Mouse (Mus musculus): ENCODE results near the gene Slc15a3. TPM values are rescaled to one million over a fixed set of nuclear protein-coding genes. Genes with fewer than 3 reads are reported as not detected.

The Slc15a3 gene
- polyA plus RNA-seq, 1 experiment from 2014 or later = 0.88 TPM

- no peak overlapping the region; the same call in 1 of the 2 replicates for H3K9ac ChIP-seq
- ATAC-seq (ENCODE audit: low FRiP score, low read depth) = no peak
- H3K27ac ChIP-seq = no peak overlapping the region
- no peaks in the 10 kb centered on the region for H3K36me3 ChIP-seq
- no peak overlapping the region for H3K4me2 ChIP-seq (replicated peaks)
- H3K4me1 ChIP-seq = no peaks in the 10 kb centered on the region
- H3K9me3 ChIP-seq = no peaks in the 10 kb centered on the region
- no peak overlapping the region for H3K4me3 ChIP-seq
- WGBS = 87% methylated on average over 5 of the region's 5 CpGs
- no peaks in the 10 kb centered on the region for H3K27me3 ChIP-seq
These were observed 11.2 kb upstream of the Slc15a3 start for GRCm38 (mm10) chr19:10828321-10828720.

DNA sequence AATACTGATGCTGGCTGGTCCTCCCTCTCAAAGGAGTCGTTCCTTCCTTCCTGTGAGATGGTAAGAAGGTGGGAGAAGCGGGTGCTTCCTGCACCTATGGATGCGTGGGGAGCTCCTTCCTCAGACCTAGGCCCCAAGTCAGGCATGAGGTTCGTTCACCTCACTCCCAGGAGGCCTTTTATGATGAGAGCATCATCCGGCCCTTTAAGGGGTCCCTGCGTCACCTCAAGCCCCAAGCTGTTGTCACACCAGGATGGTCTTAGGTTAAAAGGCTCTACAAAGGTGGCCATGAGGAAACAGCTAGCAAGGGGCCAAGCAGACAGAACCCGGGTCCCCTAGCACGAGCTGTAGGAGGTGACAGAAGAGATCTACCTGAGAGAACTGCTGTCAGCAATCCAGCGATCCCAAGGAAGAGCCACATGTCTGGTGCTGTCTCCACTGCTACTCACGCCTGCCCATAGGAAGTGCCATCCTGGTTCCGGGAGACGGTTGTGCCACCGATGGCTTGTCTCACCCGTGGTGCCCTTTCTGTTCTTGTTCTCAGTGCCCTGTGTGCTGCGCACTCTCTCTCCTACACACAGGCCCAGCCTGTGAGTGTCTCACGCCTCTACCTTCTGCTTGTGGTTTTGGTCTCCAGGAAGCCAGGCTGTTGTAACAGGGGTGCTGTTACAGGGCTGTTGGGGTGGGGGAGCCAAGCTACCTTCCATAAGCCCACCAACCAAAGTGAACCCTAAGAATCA lies 9.9 kb upstream of the Slc15a3 start, which contains the start of gene Cd6:
Gene Cd6, minus strand, starts transcription at position 623 of the 740 bp plus-strand sequence.
- H3K27ac ChIP-seq = no peak within 1 kb of the TSS
- ATAC-seq (ENCODE audit: low FRiP score, low read depth) = no peak
- no peak within 1 kb of the TSS for H3K4me2 ChIP-seq (replicated peaks)
- no peak within 1 kb of the TSS for H3K9ac ChIP-seq
- no peaks in the 10 kb centered on the region for H3K36me3 ChIP-seq
- 87% methylated on average over 16 of the region's 16 CpGs for WGBS
- H3K9me3 ChIP-seq = no peaks in the 10 kb centered on the region
- H3K4me1 ChIP-seq = no peaks in the 10 kb centered on the region
- no peaks in the 10 kb centered on the region for H3K27me3 ChIP-seq
- H3K4me3 ChIP-seq = no peak within 1 kb of the TSS

DNA sequence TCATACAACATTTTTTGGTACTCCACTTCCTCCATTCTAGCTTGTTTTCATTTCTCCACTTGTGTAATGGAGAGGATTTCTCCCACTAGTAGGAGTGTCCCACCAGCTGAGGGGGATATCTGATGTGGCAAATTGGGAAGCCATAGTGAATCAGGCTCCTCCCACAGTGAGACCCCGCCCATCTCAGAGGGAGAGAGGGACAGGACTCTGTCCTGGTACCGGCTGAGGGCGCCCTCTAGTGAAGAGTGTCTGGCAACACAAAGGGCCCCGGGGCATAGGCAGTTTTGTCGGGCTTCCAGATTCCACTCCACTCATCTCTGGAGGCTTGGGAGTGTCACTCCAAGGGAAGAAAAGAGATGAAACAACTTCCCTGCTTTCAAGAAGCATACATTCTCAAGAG lies 8.1 kb upstream of the Slc15a3 start:
- Histone ChIP-seq H3K4me3 (no peak overlapping the region), H3K27me3 (no peaks in the 10 kb centered on the region), H3K9me3 (no peaks in the 10 kb centered on the region), H3K27ac (no peak overlapping the region), H3K9ac (no peak overlapping the region), H3K4me2 (replicated peaks) (no peak overlapping the region), H3K36me3 (no peaks in the 10 kb centered on the region), H3K4me1 (no peaks in the 10 kb centered on the region)
- 9% methylated on average over 5 of the region's 5 CpGs for WGBS
- no peak for ATAC-seq (ENCODE audit: low FRiP score, low read depth)

DNA sequence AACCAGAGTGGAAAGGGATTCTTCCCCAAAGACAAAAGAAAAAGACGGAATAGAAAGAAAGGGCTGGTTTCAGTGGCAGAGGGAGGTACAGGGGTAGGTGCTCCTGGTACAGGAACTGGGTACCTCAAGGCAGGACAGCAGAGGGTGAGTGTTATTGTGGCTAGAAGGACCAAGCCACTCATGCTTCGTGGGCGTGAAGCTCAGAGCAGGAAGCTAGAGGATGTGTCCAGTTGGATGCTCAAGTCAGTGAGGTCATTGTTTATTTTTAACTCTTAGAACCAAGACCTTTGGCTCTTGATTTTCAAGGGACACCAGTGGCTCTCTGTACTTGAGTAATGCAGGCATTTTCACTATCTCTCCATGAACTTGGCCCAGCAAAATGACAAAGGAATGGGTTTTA lies 7.5 kb upstream of the Slc15a3 start:
- Histone ChIP-seq H3K9ac (no peak overlapping the region), H3K27ac (no peak overlapping the region), H3K4me3 (no peak overlapping the region), H3K27me3 (no peaks in the 10 kb centered on the region), H3K4me2 (replicated peaks) (no peak overlapping the region), H3K36me3 (no peaks in the 10 kb centered on the region), H3K4me1 (no peaks in the 10 kb centered on the region), H3K9me3 (no peaks in the 10 kb centered on the region)
- 81% methylated on average over 3 of the region's 3 CpGs for WGBS
- ATAC-seq (ENCODE audit: low FRiP score, low read depth) = no peak

GRCm38 (mm10) chr19:10833611-10834010 lies 5.9 kb upstream of the Slc15a3 start:
- Histone ChIP-seq H3K27ac (no peak overlapping the region), H3K9me3 (no peaks in the 10 kb centered on the region), H3K4me2 (replicated peaks) (no peak overlapping the region), H3K4me3 (no peak overlapping the region), H3K36me3 (no peaks in the 10 kb centered on the region), H3K27me3 (no peaks in the 10 kb centered on the region), H3K9ac (no peak overlapping the region), H3K4me1 (no peaks in the 10 kb centered on the region)
- ATAC-seq (ENCODE audit: low FRiP score, low read depth) = no peak
- WGBS = 66% methylated on average over 3 of the region's 3 CpGs

DNA sequence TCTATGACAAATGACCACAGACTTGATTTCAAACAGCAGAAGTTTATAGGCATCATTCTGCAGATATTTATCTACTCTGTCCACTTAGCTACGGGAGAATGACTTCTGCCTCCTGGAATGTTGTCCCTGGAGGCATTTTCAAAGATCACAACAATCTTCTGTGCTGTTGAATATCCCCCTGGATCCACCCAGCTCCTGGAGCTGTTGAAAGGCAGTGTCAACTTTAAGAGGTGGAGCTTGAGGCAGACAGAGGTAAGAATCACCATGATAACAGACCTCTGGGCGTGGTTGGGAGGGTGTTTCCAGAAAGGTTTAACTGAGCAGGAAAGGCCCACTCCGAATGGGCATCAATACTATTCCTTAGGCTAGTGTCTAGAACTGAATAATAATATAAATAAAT lies 3.9 kb upstream of the Slc15a3 start:
- H3K4me1 ChIP-seq = no peaks in the 10 kb centered on the region
- no peaks in the 10 kb centered on the region for H3K27me3 ChIP-seq
- 61% methylated on average over 3 of the region's 3 CpGs for WGBS
- no peak overlapping the region for H3K27ac ChIP-seq
- H3K36me3 ChIP-seq = no peaks in the 10 kb centered on the region
- H3K9me3 ChIP-seq = no peaks in the 10 kb centered on the region
- H3K4me3 ChIP-seq = no peak overlapping the region
- H3K4me2 ChIP-seq (replicated peaks) = no peak overlapping the region
- no peak for ATAC-seq (ENCODE audit: low FRiP score, low read depth)
- no peak overlapping the region for H3K9ac ChIP-seq

DNA sequence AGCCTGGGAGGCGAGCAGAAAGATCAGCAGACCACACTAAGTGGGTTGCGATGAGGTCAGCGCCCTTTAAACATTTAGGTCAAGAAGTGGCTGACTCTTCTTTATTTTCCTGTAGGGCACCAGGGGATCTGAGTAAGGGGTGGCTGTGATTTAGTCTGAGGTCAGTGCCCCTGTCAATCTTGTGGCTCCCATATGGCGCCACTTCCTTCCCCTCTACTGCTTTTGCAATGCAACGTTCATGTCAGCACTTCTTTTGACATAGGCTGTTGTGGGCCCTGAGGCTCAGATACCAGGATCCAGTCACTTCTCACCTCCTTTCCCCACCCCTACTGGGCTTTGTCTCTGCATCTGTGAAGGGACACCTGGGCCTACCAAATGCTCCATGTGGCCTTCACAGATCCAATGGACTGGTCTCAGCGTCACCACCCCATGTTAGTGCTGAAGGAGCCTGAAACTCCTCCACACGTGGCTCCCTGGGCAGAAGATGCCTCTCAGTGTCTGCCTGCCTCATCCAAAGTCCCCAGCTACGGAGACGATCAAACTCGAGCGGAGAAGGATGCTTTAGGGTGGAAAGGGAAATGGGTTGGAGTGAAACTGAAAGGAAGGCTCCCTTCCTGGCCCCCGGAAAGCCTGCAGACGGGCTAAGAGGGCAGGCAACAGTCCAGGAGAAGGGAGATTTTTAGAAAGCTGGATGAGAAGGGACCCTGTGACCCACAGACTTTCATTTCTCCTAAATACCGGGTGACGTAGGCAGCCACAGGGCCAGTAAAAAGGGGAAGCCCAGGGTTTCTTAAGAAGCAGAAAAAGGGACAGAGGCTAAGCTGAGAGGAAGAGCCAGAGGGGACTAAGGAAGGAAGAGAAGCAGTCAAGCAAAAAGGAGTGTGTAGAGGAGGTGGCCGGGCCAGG lies 2.4 kb downstream of the Slc15a3 start:
- H3K27ac ChIP-seq = no peak overlapping the region
- H3K36me3 ChIP-seq = no peaks in the 10 kb centered on the region
- no peak overlapping the region for H3K4me2 ChIP-seq (replicated peaks)
- H3K4me3 ChIP-seq = no peak overlapping the region
- ATAC-seq (ENCODE audit: low FRiP score, low read depth) = no peak
- H3K4me1 ChIP-seq = no peaks in the 10 kb centered on the region
- no peaks in the 10 kb centered on the region for H3K9me3 ChIP-seq
- H3K9ac ChIP-seq = no peak overlapping the region
- H3K27me3 ChIP-seq = no peaks in the 10 kb centered on the region
- 58% methylated on average over 16 of the region's 16 CpGs for WGBS

DNA sequence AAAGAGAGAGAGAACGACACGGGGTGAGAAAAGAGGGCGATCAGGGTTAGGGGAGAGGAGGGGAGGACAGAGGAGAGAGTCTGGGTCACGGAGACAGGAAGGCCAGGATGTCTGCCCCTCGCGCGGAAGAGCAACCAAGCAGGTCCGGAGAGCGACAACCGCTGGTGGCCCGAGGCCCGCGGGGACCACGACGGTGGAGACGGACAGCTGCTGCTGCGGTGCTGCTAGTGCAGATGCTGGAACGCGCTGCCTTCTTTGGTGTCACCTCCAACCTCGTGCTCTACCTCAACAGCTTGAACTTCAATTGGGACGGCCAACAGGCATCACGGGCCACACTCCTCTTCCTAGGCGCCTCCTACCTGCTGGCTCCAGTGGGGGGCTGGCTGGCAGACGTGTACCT lies 3.4 kb downstream of the Slc15a3 start:
- no peak overlapping the region for H3K9ac ChIP-seq
- H3K4me1 ChIP-seq = no peaks in the 10 kb centered on the region
- no peak overlapping the region for H3K4me2 ChIP-seq (replicated peaks)
- H3K27ac ChIP-seq = no peak overlapping the region
- H3K9me3 ChIP-seq = no peaks in the 10 kb centered on the region
- WGBS = 56% methylated on average over 24 of the region's 24 CpGs
- H3K4me3 ChIP-seq = no peak overlapping the region
- ATAC-seq (ENCODE audit: low FRiP score, low read depth) = no peak
- H3K36me3 ChIP-seq = no peaks in the 10 kb centered on the region
- no peaks in the 10 kb centered on the region for H3K27me3 ChIP-seq

- no peaks in the 10 kb centered on the region for H3K4me1 ChIP-seq
- no peaks in the 10 kb centered on the region for H3K9me3 ChIP-seq
- H3K27ac ChIP-seq = no peak overlapping the region
- H3K9ac ChIP-seq = no peak overlapping the region
- no peak for ATAC-seq (ENCODE audit: low FRiP score, low read depth)
- no peak overlapping the region for H3K4me3 ChIP-seq
- WGBS = 85% methylated on average over 5 of the region's 5 CpGs
- H3K4me2 ChIP-seq (replicated peaks) = no peak overlapping the region
- H3K27me3 ChIP-seq = no peaks in the 10 kb centered on the region
- H3K36me3 ChIP-seq = no peaks in the 10 kb centered on the region
These were observed 4.7 kb downstream of the Slc15a3 start for GRCm38 (mm10) chr19:10844206-10844605.

DNA sequence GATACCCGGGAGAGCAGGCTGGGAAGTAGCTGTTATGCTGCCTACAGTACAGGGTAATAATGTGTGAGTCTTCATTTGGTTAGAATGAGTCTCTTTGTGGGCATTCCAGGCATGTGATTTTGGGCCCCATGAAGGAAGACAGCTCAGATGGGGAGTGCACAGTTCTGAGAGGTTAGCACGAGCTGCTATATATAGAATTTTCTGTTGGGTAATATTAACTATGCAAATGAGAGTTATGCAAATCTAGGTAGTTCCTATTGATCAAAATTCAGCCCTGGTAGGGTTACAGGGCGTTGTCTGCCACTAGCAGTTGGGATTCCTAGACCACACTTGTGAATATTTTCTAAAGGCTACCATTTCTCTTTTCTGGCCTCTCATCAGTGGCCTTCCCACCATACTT lies 5.9 kb downstream of the Slc15a3 start:
- ATAC-seq (ENCODE audit: low FRiP score, low read depth) = no peak
- 80% methylated on average over 3 of the region's 3 CpGs for WGBS
- no peak overlapping the region for H3K4me2 ChIP-seq (replicated peaks)
- H3K9me3 ChIP-seq = no peaks in the 10 kb centered on the region
- no peak overlapping the region for H3K4me3 ChIP-seq
- no peak overlapping the region for H3K9ac ChIP-seq
- no peaks in the 10 kb centered on the region for H3K4me1 ChIP-seq
- no peaks in the 10 kb centered on the region for H3K27me3 ChIP-seq
- H3K36me3 ChIP-seq = no peaks in the 10 kb centered on the region
- H3K27ac ChIP-seq = no peak overlapping the region

DNA sequence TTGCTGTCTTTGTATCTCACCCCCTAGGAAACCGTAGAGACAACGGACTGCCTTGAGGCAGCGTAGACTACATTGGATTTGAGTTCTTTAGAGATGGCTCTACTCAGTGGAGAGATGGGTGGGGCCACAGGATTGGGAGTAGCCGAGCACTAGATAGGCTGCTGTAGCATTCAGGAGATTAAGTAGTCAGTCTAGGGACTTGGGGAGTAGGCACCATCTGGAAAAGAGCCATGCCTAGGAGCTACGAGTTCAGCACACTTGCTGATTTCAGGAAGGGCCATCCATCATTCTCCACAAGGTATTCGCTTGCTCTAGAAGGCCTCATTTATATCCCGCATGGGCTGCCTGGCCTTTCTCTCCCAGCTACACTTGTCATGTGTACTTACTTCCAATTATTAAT lies 6.6 kb downstream of the Slc15a3 start:
- no peaks in the 10 kb centered on the region for H3K27me3 ChIP-seq
- no peaks in the 10 kb centered on the region for H3K36me3 ChIP-seq
- WGBS = 74% methylated on average over 7 of the region's 7 CpGs
- H3K9me3 ChIP-seq = no peaks in the 10 kb centered on the region
- no peak overlapping the region for H3K4me3 ChIP-seq
- no peak overlapping the region for H3K9ac ChIP-seq
- no peak overlapping the region for H3K4me2 ChIP-seq (replicated peaks)
- no peak overlapping the region for H3K27ac ChIP-seq
- no peak for ATAC-seq (ENCODE audit: low FRiP score, low read depth)
- H3K4me1 ChIP-seq = no peaks in the 10 kb centered on the region

DNA sequence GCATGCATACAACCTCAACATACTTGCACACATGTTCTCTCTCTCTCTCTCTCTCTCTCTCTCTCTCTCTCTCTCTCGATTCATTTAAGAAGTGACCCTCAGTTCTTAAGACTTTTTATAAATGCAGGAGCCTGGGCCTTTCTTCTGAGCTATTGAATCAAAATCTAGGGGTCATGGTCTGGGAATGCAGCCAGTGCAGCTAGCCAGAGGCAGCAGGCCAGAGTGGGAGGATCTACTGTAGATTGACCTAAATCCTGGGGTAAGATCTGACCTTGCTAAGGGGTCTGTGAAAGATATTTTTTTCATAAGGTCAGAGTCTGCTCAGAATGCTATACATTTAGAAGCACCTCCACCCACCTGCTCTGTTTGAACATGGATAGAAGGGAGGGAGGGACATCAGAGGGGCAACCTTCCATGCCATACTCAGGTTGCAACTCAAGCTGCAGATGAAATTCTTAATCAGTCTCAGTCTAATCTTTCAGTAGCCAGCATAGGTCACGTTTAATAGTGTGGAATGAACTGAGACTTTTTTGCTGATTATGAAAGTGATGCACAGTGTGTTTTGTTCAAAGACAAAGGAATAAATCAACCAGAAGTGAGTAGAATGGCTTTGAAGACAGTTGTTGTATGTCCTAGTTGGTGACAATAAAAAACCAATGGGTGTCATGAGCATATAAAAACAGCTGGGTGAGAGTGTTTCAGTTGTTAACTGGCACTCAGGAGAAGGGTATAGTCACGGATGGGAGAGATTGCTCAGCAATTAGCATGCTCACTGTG lies 8.0 kb downstream of the Slc15a3 start:
- H3K36me3 ChIP-seq = no peaks in the 10 kb centered on the region
- ATAC-seq (ENCODE audit: low FRiP score, low read depth) = no peak
- no peak overlapping the region for H3K9ac ChIP-seq

More for the DNA sequence above, 8.0 kb downstream of the Slc15a3 start:
- H3K27ac ChIP-seq = no peak overlapping the region
- H3K27me3 ChIP-seq = no peaks in the 10 kb centered on the region
- no peak overlapping the region for H3K4me2 ChIP-seq (replicated peaks)
- no peak overlapping the region for H3K4me3 ChIP-seq
- H3K4me1 ChIP-seq = no peaks in the 10 kb centered on the region
- 61% methylated on average over 3 of the region's 3 CpGs for WGBS
- no peaks in the 10 kb centered on the region for H3K9me3 ChIP-seq
